In genomic region chr5:113225686-113226435, GRCm38 (mm10) we compare ENCODE assay signal across 9 mouse cellular contexts. TPM values are rescaled to one million over a fixed set of nuclear protein-coding genes. Genes with fewer than 3 reads are reported as not detected.
A peak's percentile ranks its signal among the peaks of the same experiment; 100 is the strongest.
DNase-seq lines count a peak whose midpoint lies in the region; ATAC-seq and TF ChIP-seq lines count a peak whose summit lies in the region.
"Had no signal": no experiment of that assay in that cellular context is flagged by ENCODE, and none has a peak within 500 bp of the region (broad histone marks: within the 10 kb centered on the region; RNA-seq: fewer than 3 reads in every experiment).

No protein-coding gene starts in this region.

- ATAC-seq in kidney, postnatal 0 days (replicated peaks; ENCODE audit: low FRiP score, low read depth): no peak
- no peak for ATAC-seq in limb, embryonic 13.5 days (ENCODE audit: low FRiP score, low read depth)

- no peaks in the 10 kb centered on the region for H3K9me3 ChIP-seq in kidney, postnatal 0 days (replicated peaks; ENCODE audit: low read length)
- no peaks in the 10 kb centered on the region for H3K9me3 ChIP-seq in forebrain, embryonic 10.5 days
- H3K9me3 ChIP-seq in limb, embryonic 13.5 days: 0 out of 2 replicates have a peak, but pooled peaks cover 2% of the 10 kb centered on the region

- no peaks in the 10 kb centered on the region for H3K36me3 ChIP-seq in kidney, postnatal 0 days (ENCODE audit: insufficient read depth, low read length)
- H3K36me3 ChIP-seq in forebrain, embryonic 10.5 days (replicated peaks): no peaks in the 10 kb centered on the region
- H3K36me3 ChIP-seq in limb, embryonic 13.5 days: no peaks in the 10 kb centered on the region

- no peak for TF ChIP-seq CTCF in kidney, postnatal 0 days (IDR thresholded peaks at IDR 0.05; ENCODE audit: low read depth)

- no peak overlapping the region for H3K4me3 ChIP-seq in kidney, postnatal 0 days (replicated peaks; ENCODE audit: low read depth, low read length)
- H3K4me3 ChIP-seq in forebrain, embryonic 10.5 days: peak overlapping the region; percentile 44
- H3K4me3 ChIP-seq in limb, embryonic 13.5 days: peak overlapping the region; percentile 32

- WGBS in kidney, postnatal 0 days: 16% methylated on average over 25 of the region's 25 CpGs
- WGBS in forebrain, embryonic 10.5 days: 16% methylated on average over 25 of the region's 25 CpGs
- 17% methylated on average over 25 of the region's 25 CpGs for WGBS in limb, embryonic 13.5 days

- H3K4me2 ChIP-seq in kidney, postnatal 0 days (ENCODE audit: low read length): peak overlapping the region; percentile 44
- H3K4me2 ChIP-seq in limb, embryonic 13.5 days (replicated peaks): peak overlapping the region; percentile 63

- H3K4me1 ChIP-seq in kidney, postnatal 0 days (replicated peaks; ENCODE audit: insufficient read depth, low read length): 0 out of 2 replicates have a peak, but pooled peaks cover 8% of the 10 kb centered on the region
- peaks cover 34% of the 10 kb centered on the region for H3K4me1 ChIP-seq in forebrain, embryonic 10.5 days
- H3K4me1 ChIP-seq in limb, embryonic 13.5 days: peaks cover 15% of the 10 kb centered on the region

- peak overlapping the region; percentile 19; the same call in 1 of the 2 replicates for H3K9ac ChIP-seq in kidney, postnatal 0 days (ENCODE audit: low read depth, low read length)
- H3K9ac ChIP-seq in limb, embryonic 13.5 days: peak overlapping the region; percentile 59

- no peaks in the 10 kb centered on the region for H3K27me3 ChIP-seq in kidney, postnatal 0 days (ENCODE audit: insufficient read depth, low read length)
- no peaks in the 10 kb centered on the region for H3K27me3 ChIP-seq in forebrain, embryonic 10.5 days (ENCODE audit: poor library complexity, severe bottlenecking)
- H3K27me3 ChIP-seq in limb, embryonic 13.5 days: peaks cover 10% of the 10 kb centered on the region
- H3K27me3 ChIP-seq: Patski had no signal

- H3K27ac ChIP-seq in kidney, postnatal 0 days: peak overlapping the region; percentile 70
- H3K27ac ChIP-seq in forebrain, embryonic 10.5 days: peak overlapping the region; percentile 83
- H3K27ac ChIP-seq in limb, embryonic 13.5 days: no peak overlapping the region

- DNase-seq in kidney, postnatal 0 days (ENCODE audit: low spot score): peak; percentile 22
- DNase-seq in kidney, adult 9 months: no peak
- peak; percentile 56 for DNase-seq in forebrain, embryonic 10.5 days (ENCODE audit: extremely low spot score, low spot score)
- DNase-seq in retina, embryonic 14.5 days (ENCODE audit: low spot score): peak; percentile 30
- no peak for DNase-seq in ovary, postnatal 14 days (ENCODE audit: low spot score)
- DNase-seq in left cerebral cortex, adult 18-20 months (ENCODE audit: low spot score in 2 of 2): no peak
- DNase-seq in frontal cortex, postnatal 14 days (ENCODE audit: low spot score in 2 of 2): no peak

RNA-seq across cellular contexts. Expression of gene Tmem211, which starts 0.8 kb away (rescaled TPM):
- 0.12 and 0.22 TPM in 2 replicates for polyA plus RNA-seq in kidney, postnatal 0 days (2015; fragmentation: Nextera tagmentation; extraction: Ambion mirVana)
- 0.22 and 0.67 TPM in 2 replicates for polyA plus RNA-seq in forebrain, embryonic 10.5 days (2016; fragmentation: Nextera tagmentation; extraction: Ambion mirVana)
- not detected in 2 replicates for polyA plus RNA-seq in limb, embryonic 13.5 days (2015; fragmentation: Nextera tagmentation; extraction: Ambion mirVana)
- not detected for total RNA-seq in left cerebral cortex, adult 18-20 months (2021)
- polyA plus RNA-seq: Patski had no signal

RNA-seq across cellular contexts. Expression of gene 2900026A02Rik, which starts 4.8 kb away (rescaled TPM):
- 4.8 and 5.0 TPM in 2 replicates for polyA plus RNA-seq in kidney, postnatal 0 days (2015; fragmentation: Nextera tagmentation; extraction: Ambion mirVana)
- 4.4 and 4.5 TPM in 2 replicates for polyA plus RNA-seq in forebrain, embryonic 10.5 days (2016; fragmentation: Nextera tagmentation; extraction: Ambion mirVana)
- 6.0 and 7.2 TPM in 2 replicates for polyA plus RNA-seq in limb, embryonic 13.5 days (2015; fragmentation: Nextera tagmentation; extraction: Ambion mirVana)
- 10 to 100 TPM; 37.3 to 39.1 TPM for total RNA-seq in left cerebral cortex, adult 18-20 months (2021)

Comparison
In these comparisons a context has a peak if more than half of its experiments do, and no peak if none do; other contexts are left out.
1. DNase-seq: peak in kidney, postnatal 0 days (single experiment), forebrain, embryonic 10.5 days (single experiment) and retina, embryonic 14.5 days (single experiment); none in kidney, adult 9 months (single experiment), ovary, postnatal 14 days (single experiment), left cerebral cortex, adult 18-20 months (0 of 2) and frontal cortex, postnatal 14 days (0 of 2).